Mouse (Mus musculus) brain, embryonic 14.5 days (tissue): Measurements from ENCODE around the gene Lipa.

Source experiments
- CTCF ChIP-seq: fragments of 200-500 bp; IDR thresholded peaks from 2 replicates; pipeline ENCODE4 v1.5.1; 2012; ENCODE audit warnings: inconsistent platforms, mild to moderate bottlenecking, moderate library complexity, borderline replicate concordance; ENCODE audit not compliant: insufficient read depth, insufficient read length; ENCODE audit errors: extremely low read depth
- POLR2A ChIP-seq: fragments of 200-500 bp; IDR thresholded peaks from 2 replicates; pipeline ENCODE4 v1.6.1; 2012; ENCODE audit warnings: mild to moderate bottlenecking, inconsistent platforms, borderline replicate concordance; ENCODE audit not compliant: poor library complexity, insufficient read depth, insufficient read length, severe bottlenecking; ENCODE audit errors: extremely low read depth

GRCm38 (mm10) chr19:34444785-34445184 is 82.5 kb downstream of the Lipa start:
- no peak for TF ChIP-seq CTCF
- no peak for TF ChIP-seq POLR2A
